Mouse (Mus musculus) G1E (cell line): ENCODE measurements around the gene Errfi1.

ENCODE experiments used
- CTCF ChIP-seq: IDR thresholded peaks from 2 replicates; pipeline ENCODE4 v1.5.1; 2012; ENCODE audit warnings: low read depth, low read length, inconsistent platforms, mixed read lengths
- GATA1 ChIP-seq: IDR thresholded peaks from 2 replicates; pipeline ENCODE4 v1.6.1; 2012; ENCODE audit warnings: borderline replicate concordance, low read length, inconsistent platforms, mixed read lengths
- POLR2AphosphoS5 ChIP-seq: IDR thresholded peaks from 2 replicates; pipeline ENCODE4 v1.6.1; 2012; ENCODE audit warnings: low read depth, low read length, inconsistent platforms; ENCODE audit not compliant: insufficient replicate concordance

- TF ChIP-seq CTCF (no peak), GATA1 (no peak), POLR2AphosphoS5 (no peak)
Measured at GRCm38 (mm10) chr4:150850893-150851292, 2.8 kb upstream of the Errfi1 start.
